In the genomic region with DNA sequence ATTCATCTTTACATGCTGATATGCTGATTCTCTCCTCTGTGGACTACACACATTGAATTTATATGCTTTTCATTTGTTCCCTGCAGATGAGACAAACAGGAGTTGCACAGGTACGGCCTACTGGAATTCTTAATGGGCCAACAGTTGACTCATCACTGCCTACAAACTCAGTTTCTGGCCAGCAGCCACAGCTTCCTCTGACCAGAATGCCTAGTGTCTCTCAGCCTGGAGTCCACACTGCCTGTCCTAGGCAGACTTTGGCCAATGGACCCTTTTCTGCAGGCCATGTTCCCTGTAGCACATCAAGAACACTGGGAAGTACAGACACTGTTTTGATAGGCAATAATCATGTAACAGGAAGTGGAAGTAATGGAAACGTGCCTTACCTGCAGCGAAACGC, we compare ENCODE assay signal across 20 mouse cellular contexts.
A peak's percentile ranks its signal among the peaks of the same experiment; 100 is the strongest.
DNase-seq lines count a peak whose midpoint lies in the region; ATAC-seq and TF ChIP-seq lines count a peak whose summit lies in the region.
"Had no signal": no experiment of that assay in that cellular context is flagged by ENCODE, and none has a peak within 500 bp of the region (broad histone marks: within the 10 kb centered on the region; RNA-seq: fewer than 3 reads in every experiment).

No protein-coding gene starts in this region.

- H3K9me3 ChIP-seq in kidney, embryonic 14.5 days (ENCODE audit: control insufficient read depth, low read length) = no peaks in the 10 kb centered on the region
- H3K9me3 ChIP-seq: forebrain, embryonic 15.5 days; hindbrain, embryonic 10.5 days; limb, embryonic 10.5 days; liver, embryonic 13.5 days; lung, embryonic 15.5 days had no signal

- in situ Hi-C loops in Patski (cut with MboI; ENCODE audit: low pct_unique_long_range_greater_than_20kb) = loop anchor here (10.0 kb wide), 1 partner anchor 1356 kb away; no protein-coding TSS in a partner anchor

- no peak for TF ChIP-seq POLR2A in cerebellum, adult 2 months (IDR thresholded peaks at IDR 0.05; ENCODE audit: borderline replicate concordance, insufficient read depth, low read length)
- no peak for TF ChIP-seq POLR2A in kidney, adult 2 months (IDR thresholded peaks at IDR 0.05; ENCODE audit: low read depth, low read length)

- POLR2A ChIA-PET in Patski (lab: Charles Lee) = no interaction called here

- no peak overlapping the region for H3K4me2 ChIP-seq in kidney, embryonic 14.5 days (replicated peaks; ENCODE audit: low read depth, low read length)
- H3K4me2 ChIP-seq: forebrain, embryonic 15.5 days; liver, embryonic 13.5 days; lung, embryonic 15.5 days had no signal

- no peaks in the 10 kb centered on the region for H3K27me3 ChIP-seq in cerebellum, adult 2 months (ENCODE audit: control insufficient read depth, insufficient read depth, low read length)
- H3K27me3 ChIP-seq in kidney, adult 2 months (replicated peaks; ENCODE audit: control insufficient read depth, insufficient read depth, low read length) = no peaks in the 10 kb centered on the region
- no peaks in the 10 kb centered on the region for H3K27me3 ChIP-seq in kidney, embryonic 14.5 days (ENCODE audit: control insufficient read depth, insufficient read depth, low read length)
- no peaks in the 10 kb centered on the region for H3K27me3 ChIP-seq in Patski
- H3K27me3 ChIP-seq: forebrain, embryonic 15.5 days; liver, embryonic 13.5 days; lung, embryonic 15.5 days had no signal

- H3K4me3 ChIP-seq in cerebellum, adult 2 months (replicated peaks; ENCODE audit: insufficient read depth, low read depth, low read length) = no peak overlapping the region
- no peak overlapping the region for H3K4me3 ChIP-seq in kidney, adult 2 months (ENCODE audit: insufficient read depth, low read depth, low read length)
- H3K4me3 ChIP-seq in kidney, embryonic 14.5 days (ENCODE audit: low read length) = no peak overlapping the region
- H3K4me3 ChIP-seq: forebrain, embryonic 15.5 days; hindbrain, embryonic 10.5 days; limb, embryonic 10.5 days; liver, embryonic 13.5 days; lung, embryonic 15.5 days had no signal

- no peak overlapping the region for H3K27ac ChIP-seq in cerebellum, adult 2 months (ENCODE audit: insufficient read depth, low read length)
- H3K27ac ChIP-seq in kidney, adult 2 months (ENCODE audit: insufficient read depth, low read depth, low read length) = no peak overlapping the region
- no peak overlapping the region for H3K27ac ChIP-seq in kidney, embryonic 14.5 days (ENCODE audit: low read depth, low read length)
- H3K27ac ChIP-seq: forebrain, embryonic 15.5 days; hindbrain, embryonic 10.5 days; hindbrain, postnatal 0 days; limb, embryonic 10.5 days; liver, embryonic 13.5 days; lung, embryonic 15.5 days had no signal

- no peak overlapping the region for H3K9ac ChIP-seq in kidney, embryonic 14.5 days (ENCODE audit: low read depth, low read length)
- H3K9ac ChIP-seq: forebrain, embryonic 15.5 days; liver, embryonic 13.5 days; lung, embryonic 15.5 days had no signal

- H3K36me3 ChIP-seq in kidney, adult 2 months (ENCODE audit: control insufficient read depth, insufficient read depth, low read length) = no peaks in the 10 kb centered on the region; the same call in 1 of the 2 replicates
- H3K36me3 ChIP-seq in kidney, embryonic 14.5 days (ENCODE audit: control insufficient read depth, insufficient read depth, low read length) = peaks cover 19% of the 10 kb centered on the region; the same call in 1 of the 2 replicates

- TF ChIP-seq CTCF in cerebellum, adult 2 months (IDR thresholded peaks at IDR 0.05; ENCODE audit: borderline replicate concordance, insufficient read depth, low read depth, low read length) = no peak
- TF ChIP-seq CTCF in kidney, adult 2 months (conservative IDR thresholded peaks at IDR 0.05; ENCODE audit: insufficient read depth, insufficient read length, low read depth, low read length) = no peak
- TF ChIP-seq CTCF in Patski (IDR thresholded peaks at IDR 0.05) = no peak

- no peak for ATAC-seq in kidney, embryonic 14.5 days (ENCODE audit: low FRiP score, low TSS enrichment)
- peak; percentile 62 for ATAC-seq in Patski
- ATAC-seq in frontal cortex, adult (ENCODE audit: low TSS enrichment) = no peak; the same call in 1 of the 2 replicates
- ATAC-seq: forebrain, embryonic 15.5 days; hindbrain, postnatal 0 days; intestine, postnatal 0 days had no signal

- H3K4me1 ChIP-seq in cerebellum, adult 2 months (ENCODE audit: control insufficient read depth, insufficient read depth, low read length) = no peaks in the 10 kb centered on the region
- H3K4me1 ChIP-seq in kidney, adult 2 months (ENCODE audit: control insufficient read depth, insufficient read depth, low read length) = no peaks in the 10 kb centered on the region
- H3K4me1 ChIP-seq in kidney, embryonic 14.5 days (ENCODE audit: control insufficient read depth, insufficient read depth, low read length) = no peaks in the 10 kb centered on the region
- H3K4me1 ChIP-seq: forebrain, embryonic 15.5 days; hindbrain, embryonic 10.5 days; limb, embryonic 10.5 days; liver, embryonic 13.5 days; lung, embryonic 15.5 days had no signal

- DNase-seq in cerebellum, adult 2 months = peak; percentile 29 to 41
- no peak for DNase-seq in cerebellum, adult 8-10 months
- DNase-seq in kidney, adult 2 months = peak; percentile 71
- no peak for DNase-seq in Patski (ENCODE audit: low read depth, low spot score)
- DNase-seq in kidney, adult 9 months = peak; percentile 69
- no peak for DNase-seq in testis, postnatal 14 days (ENCODE audit: low spot score)
- DNase-seq: embryo, embryonic 11 days; gastrocnemius, postnatal 36 days; liver, embryonic 13.5 days; lung, postnatal 4 days; right cerebral cortex, adult 18-20 months; thymus, postnatal 14 days had no signal

- CTCF ChIA-PET in Patski (lab: Charles Lee) = no interaction called here

- 75% methylated on average over 4 of the region's 4 CpGs for WGBS in cerebellum, adult 2 months
- 74% methylated on average over 4 of the region's 4 CpGs for WGBS in kidney, adult 2 months
- 91% methylated on average over 4 of the region's 4 CpGs for WGBS in kidney, embryonic 14.5 days

Comparison
In these comparisons a context has a peak if more than half of its experiments do, and no peak if none do; other contexts are left out.
1. DNase-seq: peak in cerebellum, adult 2 months (2 of 2), kidney, adult 2 months (single experiment) and kidney, adult 9 months (single experiment); none in cerebellum, adult 8-10 months (single experiment), Patski (single experiment) and testis, postnatal 14 days (single experiment).